Mouse (Mus musculus): ENCODE results near the gene Necap1.

Necap1 gene

GRCm38 (mm10) chr6:122881287-122881686 lies 7.0 kb downstream of the Necap1 start:
- in situ Hi-C loops (cut with MboI, MseI): loop anchor here (25.0 kb wide), 2 partner anchors 569 to 1381 kb away; partner anchors contain the start of gene M6pr

- in situ Hi-C loops (cut with MboI, MseI): loop anchor here (25.0 kb wide), 2 partner anchors 571 to 1379 kb away; partner anchors contain the start of gene M6pr
Observed at GRCm38 (mm10) chr6:122883603-122884002, 9.3 kb downstream of the Necap1 start.

- in situ Hi-C loops (cut with MboI, MseI): loop anchor here (25.0 kb wide), 2 partner anchors 577 to 1373 kb away; partner anchors contain the start of gene M6pr
Observed at GRCm38 (mm10) chr6:122889599-122889998, 15.3 kb downstream of the Necap1 start.

- in situ Hi-C loops (cut with MboI, MseI): loop anchor here (25.0 kb wide), 2 partner anchors 580 to 1370 kb away; partner anchors contain the start of gene M6pr
Observed at GRCm38 (mm10) chr6:122892442-122893049, 18.3 kb downstream of the Necap1 start.

GRCm38 (mm10) chr6:122919922-122920321 lies 45.6 kb downstream of the Necap1 start:
- in situ Hi-C loops (cut with MboI, MseI): no loop called here

GRCm38 (mm10) chr6:122921451-122921850 lies 47.2 kb downstream of the Necap1 start, which contains the start of gene Clec4a1:
Gene Clec4a1, plus strand, starts transcription at chr6:122921848.
- in situ Hi-C loops (cut with MboI, MseI): no loop called here

- in situ Hi-C loops (cut with MboI, MseI): no loop called here
Observed at GRCm38 (mm10) chr6:122934845-122935244, 60.6 kb downstream of the Necap1 start.
